Comparison of ENCODE assay signal across 8 mouse cellular contexts in genomic region chr8:4238434-4239192, GRCm38 (mm10). TPM values are rescaled to one million over a fixed set of nuclear protein-coding genes. Genes with fewer than 3 reads are reported as not detected.
A peak's percentile ranks its signal among the peaks of the same experiment; 100 is the strongest.
DNase-seq lines count a peak whose midpoint lies in the region; ATAC-seq and TF ChIP-seq lines count a peak whose summit lies in the region.

TSS of gene Map2k7 (plus strand) at chr8:4238740.
TSS of gene Gm49320 (plus strand) at chr8:4238865.

- H3K27me3 ChIP-seq in Patski, result no peaks in the 10 kb centered on the region
- no peaks in the 10 kb centered on the region for H3K27me3 ChIP-seq in hindbrain, embryonic 14.5 days (ENCODE audit: control insufficient read depth, insufficient read depth, low read length)

- no peak for TF ChIP-seq CTCF in Patski (IDR thresholded peaks at IDR 0.05)

- H3K4me3 ChIP-seq in hindbrain, embryonic 14.5 days (replicated peaks; ENCODE audit: low read length), result peak within 1 kb of the TSS; percentile 83

- H3K4me2 ChIP-seq in hindbrain, embryonic 14.5 days (replicated peaks), result peak within 1 kb of the TSS; percentile 93

- CTCF ChIA-PET in Patski (lab: Charles Lee), result interaction anchor here (0.7 to 4.8 kb wide), 5 partner anchors 10 to 39 kb away, joined by 3 to 37 read pairs (median 3); partner anchors contain the start of gene Tgfbr3l

- peaks cover 20% of the 10 kb centered on the region for H3K4me1 ChIP-seq in hindbrain, embryonic 14.5 days (replicated peaks; ENCODE audit: control insufficient read depth, insufficient read depth, low read length)

- H3K9ac ChIP-seq in hindbrain, embryonic 14.5 days, result peak within 1 kb of the TSS; percentile 77

- peaks cover 21% of the 10 kb centered on the region for H3K36me3 ChIP-seq in hindbrain, embryonic 14.5 days (replicated peaks; ENCODE audit: control insufficient read depth, insufficient read depth)

- in situ Hi-C loops in Patski (cut with MboI; ENCODE audit: low pct_unique_long_range_greater_than_20kb), result no loop called here

- H3K9me3 ChIP-seq in hindbrain, embryonic 14.5 days (ENCODE audit: control insufficient read depth, low read length), result no peaks in the 10 kb centered on the region

- H3K27ac ChIP-seq in hindbrain, embryonic 14.5 days, result peak within 1 kb of the TSS; percentile 91

- under 1% methylated on average over 54 of the region's 71 CpGs for WGBS in hindbrain, embryonic 14.5 days

- POLR2A ChIA-PET in Patski (lab: Charles Lee), result interaction anchor here (0.7 to 3.7 kb wide), 5 partner anchors 11 to 65 kb away, joined by 3 to 20 read pairs (median 3); partner anchors contain the start of gene Tgfbr3l

- ATAC-seq in Patski, result peak; percentile 87
- ATAC-seq in hindbrain, embryonic 14.5 days (ENCODE audit: low FRiP score), result peak; percentile 94

- peak; percentile 98 for DNase-seq in Patski (ENCODE audit: low read depth, low spot score)
- peak; percentile 100 for DNase-seq in cerebellum, postnatal 14 days
- peak; percentile 100 for DNase-seq in frontal cortex, postnatal 14 days (ENCODE audit: low spot score in 2 of 2)
- peak; percentile 100 for DNase-seq in hindbrain, embryonic 14.5 days (ENCODE audit: low spot score)
- peak; percentile 100 for DNase-seq in layer of hippocampus, postnatal 36 days
- DNase-seq in lung, postnatal 36 days, result peak; percentile 100
- peak; percentile 100 for DNase-seq in retina, postnatal 1 day
- DNase-seq in urinary bladder, adult 18-20 months (ENCODE audit: low spot score in 2 of 2), result peak; percentile 96 to 100

RNA-seq across cellular contexts. Expression of gene Map2k7, which starts in this region (rescaled TPM):
- 63.2 TPM for polyA plus RNA-seq in Patski (2021)
- 19.5 and 21.4 TPM in 2 replicates for polyA plus RNA-seq in hindbrain, embryonic 14.5 days (2014; fragmentation: Nextera tagmentation; extraction: Ambion mirVana)
- 100 to 1,000 TPM in 1 of 2 experiments, 10 to 100 TPM in 1; 91.3 to 116 TPM for total RNA-seq in layer of hippocampus, postnatal 36 days (2021)

RNA-seq across cellular contexts. Expression of gene Gm49320, which starts in this region (rescaled TPM):
- polyA plus RNA-seq in Patski (2021), result not detected
- polyA plus RNA-seq in hindbrain, embryonic 14.5 days (2014; fragmentation: Nextera tagmentation; extraction: Ambion mirVana), result 1.0 and 1.6 TPM in 2 replicates
- total RNA-seq in layer of hippocampus, postnatal 36 days (2021), result under 1 TPM; 0.15 to 0.68 TPM

Comparison
In these comparisons a context has a peak if more than half of its experiments do, and no peak if none do; other contexts are left out.
1. Peak in every context shown above with its lines: DNase-seq, ATAC-seq, H3K4me3 ChIP-seq and H3K27ac ChIP-seq.